10 mouse cellular contexts compared by ENCODE assay signal in genomic region chr3:88738641-88739040, GRCm38 (mm10). TPM values are rescaled to one million over a fixed set of nuclear protein-coding genes. Genes with fewer than 3 reads are reported as not detected.
DNase-seq lines count a peak whose midpoint lies in the region; ATAC-seq and TF ChIP-seq lines count a peak whose summit lies in the region.
"Had no signal": no experiment of that assay in that cellular context is flagged by ENCODE, and none has a peak within 500 bp of the region (broad histone marks: within the 10 kb centered on the region; RNA-seq: fewer than 3 reads in every experiment).

No protein-coding gene starts in this region.

- DNase-seq in hindbrain, embryonic 11.5 days (ENCODE audit: low spot score): peak; percentile 59
- peak; percentile 85 for DNase-seq in 416B (ENCODE audit: low read depth)
- peak; percentile 60 for DNase-seq in T-cell, adult 2 months (ENCODE audit: low spot score)
- peak; percentile 71 for DNase-seq in embryo, embryonic 10.5 days (ENCODE audit: low spot score)
- peak; percentile 79 for DNase-seq in induced T-regulatory cell, adult 2 months (ENCODE audit: low read depth)
- peak; percentile 68 for DNase-seq in thymus, adult 2 months

- peaks cover 6% of the 10 kb centered on the region; the same call in 1 of the 2 replicates for H3K36me3 ChIP-seq in hindbrain, embryonic 11.5 days (ENCODE audit: control insufficient read depth, insufficient read depth, low read length)
- H3K36me3 ChIP-seq in hindbrain, embryonic 12.5 days: peaks cover 24% of the 10 kb centered on the region
- no peaks in the 10 kb centered on the region for H3K36me3 ChIP-seq in thymus, adult 2 months (ENCODE audit: control insufficient read depth, insufficient read depth, low read length)
- H3K36me3 ChIP-seq: embryonic facial prominence, embryonic 13.5 days; limb, embryonic 15.5 days had no signal

- TF ChIP-seq CTCF in thymus, adult 2 months (IDR thresholded peaks at IDR 0.05; ENCODE audit: borderline replicate concordance, control insufficient read depth, extremely low read depth, insufficient read depth, low read length, poor library complexity): no peak

- H3K9me3 ChIP-seq in hindbrain, embryonic 11.5 days (ENCODE audit: control insufficient read depth, low read length): no peaks in the 10 kb centered on the region
- H3K9me3 ChIP-seq in hindbrain, embryonic 12.5 days (replicated peaks): no peaks in the 10 kb centered on the region; the same call in 1 of the 2 replicates
- H3K9me3 ChIP-seq: embryonic facial prominence, embryonic 13.5 days; limb, embryonic 15.5 days had no signal

- no peak overlapping the region for H3K27ac ChIP-seq in hindbrain, embryonic 11.5 days (ENCODE audit: low read depth, low read length)
- H3K27ac ChIP-seq in hindbrain, embryonic 12.5 days: no peak overlapping the region
- no peak overlapping the region for H3K27ac ChIP-seq in thymus, adult 2 months (ENCODE audit: control insufficient read depth, insufficient read depth, low read length)
- H3K27ac ChIP-seq: embryonic facial prominence, embryonic 13.5 days; limb, embryonic 15.5 days had no signal

- H3K4me2 ChIP-seq in hindbrain, embryonic 11.5 days (replicated peaks; ENCODE audit: low read depth, low read length): no peak overlapping the region
- no peak overlapping the region for H3K4me2 ChIP-seq in hindbrain, embryonic 12.5 days (replicated peaks)
- H3K4me2 ChIP-seq: embryonic facial prominence, embryonic 13.5 days; limb, embryonic 15.5 days had no signal

- H3K9ac ChIP-seq in hindbrain, embryonic 11.5 days (ENCODE audit: low read depth, low read length): no peak overlapping the region
- no peak overlapping the region for H3K9ac ChIP-seq in hindbrain, embryonic 12.5 days
- H3K9ac ChIP-seq: embryonic facial prominence, embryonic 13.5 days; limb, embryonic 15.5 days had no signal

- 44% methylated on average over 3 of the region's 3 CpGs for WGBS in hindbrain, embryonic 11.5 days
- 46% methylated on average over 3 of the region's 3 CpGs for WGBS in hindbrain, embryonic 12.5 days
- 14% methylated on average over 3 of the region's 3 CpGs for WGBS in thymus, adult 2 months

- no peaks in the 10 kb centered on the region for H3K4me1 ChIP-seq in hindbrain, embryonic 11.5 days (replicated peaks; ENCODE audit: control insufficient read depth, insufficient read depth, low read length)
- no peaks in the 10 kb centered on the region for H3K4me1 ChIP-seq in hindbrain, embryonic 12.5 days
- no peaks in the 10 kb centered on the region for H3K4me1 ChIP-seq in thymus, adult 2 months (replicated peaks; ENCODE audit: control insufficient read depth, insufficient read depth, low read length)
- H3K4me1 ChIP-seq: embryonic facial prominence, embryonic 13.5 days; limb, embryonic 15.5 days had no signal

- ATAC-seq in hindbrain, embryonic 11.5 days (ENCODE audit: low FRiP score): no peak
- no peak for ATAC-seq in hindbrain, embryonic 12.5 days (ENCODE audit: low FRiP score)
- ATAC-seq in megakaryocyte progenitor cell, adult 5-6 weeks (replicated peaks; ENCODE audit: poor library complexity): peak; percentile 94

- H3K27me3 ChIP-seq in hindbrain, embryonic 11.5 days (ENCODE audit: control insufficient read depth, insufficient read depth, low read length): no peaks in the 10 kb centered on the region
- no peaks in the 10 kb centered on the region for H3K27me3 ChIP-seq in hindbrain, embryonic 12.5 days
- no peaks in the 10 kb centered on the region for H3K27me3 ChIP-seq in thymus, adult 2 months (ENCODE audit: control insufficient read depth, insufficient read depth, low read length)
- H3K27me3 ChIP-seq: embryonic facial prominence, embryonic 13.5 days; limb, embryonic 15.5 days had no signal

- TF ChIP-seq POLR2A in thymus, adult 2 months (IDR thresholded peaks at IDR 0.05; ENCODE audit: control insufficient read depth, extremely low read depth, insufficient read depth, low read length, poor library complexity): no peak

- H3K4me3 ChIP-seq in hindbrain, embryonic 11.5 days (ENCODE audit: low read depth, low read length): no peak overlapping the region
- no peak overlapping the region for H3K4me3 ChIP-seq in hindbrain, embryonic 12.5 days
- no peak overlapping the region for H3K4me3 ChIP-seq in thymus, adult 2 months (ENCODE audit: control insufficient read depth, insufficient read depth, low read length)
- H3K4me3 ChIP-seq: embryonic facial prominence, embryonic 13.5 days; limb, embryonic 15.5 days had no signal

RNA-seq across cellular contexts. Expression of gene Rit1, which starts 22.0 kb away (rescaled TPM):
- polyA plus RNA-seq in hindbrain, embryonic 11.5 days (2014; fragmentation: Nextera tagmentation; extraction: Ambion mirVana): 44.6 and 48.4 TPM in 2 replicates
- polyA plus RNA-seq in hindbrain, embryonic 12.5 days (2016; fragmentation: Nextera tagmentation; extraction: Ambion mirVana): 43.6 and 47.1 TPM in 2 replicates
- total RNA-seq in megakaryocyte progenitor cell, adult 5-6 weeks (2015): 13.3 and 19.8 TPM in 2 replicates
- 20.2 and 21.4 TPM in 2 replicates for total RNA-seq in megakaryocyte progenitor cell, adult 5-6 weeks (2017)
- 35.4 and 44.5 TPM in 2 replicates for polyA plus RNA-seq in thymus, adult 2 months (2012; rRNA removed)

RNA-seq across cellular contexts. Expression of gene Syt11, which starts 36.3 kb away (rescaled TPM):
- polyA plus RNA-seq in hindbrain, embryonic 11.5 days (2014; fragmentation: Nextera tagmentation; extraction: Ambion mirVana): 137 and 151 TPM in 2 replicates
- polyA plus RNA-seq in hindbrain, embryonic 12.5 days (2016; fragmentation: Nextera tagmentation; extraction: Ambion mirVana): 153 and 157 TPM in 2 replicates
- total RNA-seq in megakaryocyte progenitor cell, adult 5-6 weeks (2015): 1.1 and 1.5 TPM in 2 replicates
- 0.54 and 1.0 TPM in 2 replicates for total RNA-seq in megakaryocyte progenitor cell, adult 5-6 weeks (2017)
- 3.2 and 3.5 TPM in 2 replicates for polyA plus RNA-seq in thymus, adult 2 months (2012; rRNA removed)

RNA-seq across cellular contexts. Expression of gene Khdc4, which starts 53.0 kb away (rescaled TPM):
- 103 and 105 TPM in 2 replicates for polyA plus RNA-seq in hindbrain, embryonic 11.5 days (2014; fragmentation: Nextera tagmentation; extraction: Ambion mirVana)
- 117 and 119 TPM in 2 replicates for polyA plus RNA-seq in hindbrain, embryonic 12.5 days (2016; fragmentation: Nextera tagmentation; extraction: Ambion mirVana)
- 47.3 and 47.4 TPM in 2 replicates for total RNA-seq in megakaryocyte progenitor cell, adult 5-6 weeks (2015)
- total RNA-seq in megakaryocyte progenitor cell, adult 5-6 weeks (2017): 38.1 and 48.1 TPM in 2 replicates
- 116 and 124 TPM in 2 replicates for polyA plus RNA-seq in thymus, adult 2 months (2012; rRNA removed)

Comparison
In these comparisons a context has a peak if more than half of its experiments do, and no peak if none do; other contexts are left out.
1. RNA of gene Syt11, which starts 36.3 kb away (polyA plus RNA-seq): 153 to 157 TPM in hindbrain, embryonic 12.5 days and 137 to 151 TPM in hindbrain, embryonic 11.5 days; 3.2 to 3.5 TPM in thymus, adult 2 months; every median in the first group is over 10 times any median in the second.
2. Peak in every context shown above with its lines, with median percentiles within 50 percentile points of each other: DNase-seq.